Mouse (Mus musculus) embryonic stem cell, embryonic (primary cell): Measurements from ENCODE around the gene Rnpepl1.

Experiments used
- CTCF ChIA-PET, 4 experiments: fragments of 300-600 bp in 2 of 4; fragments of 350-600 bp in 2 of 4; sonication (Branson Sonifier 250); formaldehyde crosslinking; loops; one replicate each; lab custom pipeline; 2022; ENCODE audit warnings: inconsistent platforms in 2 of 4; lab: Charles Lee
- POLR2A ChIA-PET, 4 experiments: fragments of 300-600 bp in 2 of 4; fragments of 350-600 bp in 2 of 4; sonication (Branson Sonifier 250); formaldehyde crosslinking; loops; one replicate each; lab custom pipeline; 2022; ENCODE audit warnings: antibody characterized with exemption in 4 of 4, inconsistent platforms in 1 of 4; lab: Charles Lee

Gene Rnpepl1

DNA sequence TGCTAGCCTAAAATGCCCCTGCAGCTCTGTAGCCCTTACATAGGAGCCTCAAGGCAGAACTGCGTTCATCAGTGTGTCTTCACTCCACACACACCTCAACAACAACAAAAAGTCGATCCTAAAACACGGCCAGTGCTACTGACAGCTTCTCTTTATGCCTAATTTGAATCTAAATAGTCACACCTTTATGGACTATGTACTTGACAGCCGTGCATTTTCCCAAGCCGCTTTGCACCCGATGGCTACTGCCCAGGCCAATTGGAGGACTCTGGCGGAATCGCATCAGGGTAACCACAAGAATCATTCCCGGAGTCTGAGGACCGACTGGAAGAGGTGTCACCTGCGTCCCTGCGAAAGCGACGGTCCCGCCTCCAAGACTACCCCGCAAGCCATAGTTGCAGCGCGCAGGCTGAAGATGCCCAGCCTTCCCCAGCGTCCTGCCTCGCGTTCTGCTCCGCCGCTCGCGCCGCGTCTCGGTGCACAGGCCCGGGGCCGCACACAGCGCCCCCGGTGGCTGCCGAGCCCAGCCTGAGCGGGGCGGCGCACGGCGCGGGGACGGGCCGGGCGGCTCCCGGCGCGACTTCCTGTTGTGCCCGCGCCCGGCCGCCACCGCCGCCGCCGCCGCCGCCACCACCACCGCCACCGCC is at the start of gene Rnpepl1:
TSS of gene Rnpepl1 (plus strand) at position 545 of the 647 bp plus-strand sequence.
- POLR2A ChIA-PET, result interaction anchor here in 2 of 4 experiments (1.0 to 7.6 kb wide), 5 partner anchors 9 to 100 kb away, joined by 3 to 69 read pairs (median 5); partner anchors contain the start of gene Capn10 (in 2 of the 2)
- CTCF ChIA-PET, result interaction anchor here in 2 of 4 experiments (0.6 to 1.9 kb wide), 5 partner anchors 15 to 740 kb away, joined by 3 to 6 read pairs (median 4); partner anchors contain the start of genes Capn10 (in 1 of the 2) and Otos (in 1 of the 2)

DNA sequence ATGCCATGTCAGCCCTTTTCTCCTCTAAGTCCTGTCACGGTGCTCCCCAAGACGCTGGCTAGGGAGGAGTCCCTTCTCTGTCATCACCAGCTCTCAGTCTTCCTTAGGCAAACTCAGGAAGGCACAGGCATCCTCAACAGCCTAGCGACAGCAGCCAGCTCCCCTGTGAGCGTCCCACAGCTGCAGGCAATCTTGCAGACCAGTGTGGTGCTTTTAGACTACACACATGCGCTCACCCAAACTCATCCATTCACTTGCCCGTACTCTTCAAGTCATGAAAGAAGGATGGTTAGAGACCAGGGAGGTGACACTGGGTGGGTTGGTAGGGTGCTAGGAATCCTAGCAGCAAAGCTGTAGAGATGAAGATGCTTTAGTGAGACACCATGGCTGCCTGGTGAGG is 49.1 kb upstream of the Rnpepl1 start:
- ChIA-PET CTCF (interaction anchor here in 1 of 4 experiments (1.2 kb wide), 1 partner anchor 28 kb away, joined by 3 read pairs; no protein-coding TSS in a partner anchor), POLR2A (interaction anchor here in 1 of 4 experiments (0.5 kb wide), 1 partner anchor 12 kb away, joined by 3 read pairs; no protein-coding TSS in a partner anchor)

DNA sequence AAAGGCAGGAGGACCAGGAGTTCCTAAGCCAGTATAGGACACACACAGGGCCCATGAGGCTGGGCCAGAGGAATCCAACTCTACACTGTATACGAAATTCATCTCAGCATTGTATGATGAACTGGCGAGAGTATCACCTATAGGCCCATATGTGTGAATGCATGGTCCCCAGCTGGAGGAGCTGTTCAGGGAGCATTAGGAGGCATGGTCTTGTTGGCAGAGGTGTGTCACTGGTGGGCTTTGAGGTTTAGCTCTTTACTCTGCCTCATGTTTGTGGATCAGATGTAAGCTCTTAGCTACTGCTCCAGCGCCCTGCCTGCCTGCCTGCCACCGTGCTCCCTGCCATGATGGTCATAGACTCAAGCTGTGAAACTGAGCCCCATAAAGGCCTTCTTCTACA is 47.3 kb upstream of the Rnpepl1 start:
- CTCF ChIA-PET, result interaction anchor here in 1 of 4 experiments (0.6 kb wide), 1 partner anchor 14 kb away, joined by 5 read pairs; no protein-coding TSS in a partner anchor
- POLR2A ChIA-PET, result interaction anchor here in 1 of 4 experiments (0.7 kb wide), 1 partner anchor 13 kb away, joined by 7 read pairs; no protein-coding TSS in a partner anchor

DNA sequence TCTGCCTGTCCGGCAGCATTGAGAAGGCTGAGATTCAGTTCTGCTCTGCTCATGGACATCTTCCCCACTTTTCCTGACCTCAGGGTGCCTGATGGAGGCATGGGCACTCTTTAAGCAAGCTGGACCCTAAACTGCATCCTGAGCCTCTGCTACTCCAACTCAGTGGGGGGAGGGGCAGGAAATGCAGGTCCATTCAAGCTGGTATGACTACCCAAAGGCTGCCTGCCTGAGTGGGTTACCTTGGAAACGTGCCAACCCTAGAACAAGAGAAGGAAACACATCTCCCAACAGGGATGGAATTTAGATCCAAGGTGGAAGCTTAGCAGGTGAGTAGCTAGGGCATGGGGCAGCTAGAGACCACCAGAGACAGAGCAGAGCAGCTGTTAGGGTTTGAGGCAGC is 44.4 kb upstream of the Rnpepl1 start:
- ChIA-PET CTCF (interaction anchor here in 2 of 4 experiments (0.6 to 1.7 kb wide), 3 partner anchors 29 to 606 kb away, joined by 3 to 6 read pairs (median 4); no protein-coding TSS in a partner anchor), POLR2A (interaction anchor here in 1 of 4 experiments (0.7 kb wide), 1 partner anchor 233 kb away, joined by 7 read pairs; no protein-coding TSS in a partner anchor)

DNA sequence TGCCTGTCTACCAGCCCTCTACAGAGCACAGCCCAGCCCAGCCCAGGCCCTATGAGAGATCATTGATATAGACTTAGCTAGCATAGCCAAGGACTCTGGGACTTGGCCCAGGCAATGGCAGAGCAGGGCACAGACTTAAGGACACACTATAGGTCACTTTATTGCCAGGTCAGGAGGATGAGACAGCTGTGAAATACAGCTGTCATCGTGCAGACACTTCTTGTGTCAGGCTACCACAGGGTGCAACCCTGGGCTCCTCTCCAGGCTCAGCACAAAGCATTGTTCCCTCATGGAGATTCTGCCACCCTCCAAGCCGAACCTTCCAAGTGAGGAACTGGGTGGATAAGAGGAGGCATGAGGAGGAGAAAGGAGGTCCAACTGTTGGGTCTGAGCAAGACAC is 40.6 kb upstream of the Rnpepl1 start:
- CTCF ChIA-PET, result interaction anchor here in 2 of 4 experiments (0.7 to 1.0 kb wide), 2 partner anchors 26 to 36 kb away, joined by 3 read pairs; no protein-coding TSS in a partner anchor
- POLR2A ChIA-PET, result no interaction called here

DNA sequence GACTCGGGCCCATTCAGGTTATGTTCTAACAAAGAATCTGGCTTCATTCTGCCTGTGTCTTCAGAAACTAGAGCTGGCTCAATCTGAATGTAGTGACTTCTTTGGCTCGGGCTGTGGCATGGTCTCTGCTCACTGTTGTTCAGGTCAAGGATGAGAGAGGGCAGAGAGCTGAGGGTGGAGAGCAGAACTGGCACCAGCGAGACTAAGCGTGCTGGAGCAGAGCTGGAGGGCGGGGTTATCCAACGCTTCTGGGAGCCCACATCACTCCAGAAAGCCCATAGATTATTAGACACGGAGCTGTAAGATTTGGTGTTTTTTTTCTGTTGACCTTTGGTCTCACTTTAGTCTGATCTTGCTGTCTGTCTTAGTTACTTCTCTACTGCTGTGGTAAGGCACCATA is 37.9 kb upstream of the Rnpepl1 start:
- ChIA-PET CTCF (interaction anchor here in 3 of 4 experiments (0.5 to 1.3 kb wide), 4 partner anchors 22 to 165 kb away, joined by 3 to 4 read pairs (median 4); no protein-coding TSS in a partner anchor), POLR2A (interaction anchor here in 1 of 4 experiments (1.6 kb wide), 1 partner anchor 19 kb away, joined by 4 read pairs; no protein-coding TSS in a partner anchor)

DNA sequence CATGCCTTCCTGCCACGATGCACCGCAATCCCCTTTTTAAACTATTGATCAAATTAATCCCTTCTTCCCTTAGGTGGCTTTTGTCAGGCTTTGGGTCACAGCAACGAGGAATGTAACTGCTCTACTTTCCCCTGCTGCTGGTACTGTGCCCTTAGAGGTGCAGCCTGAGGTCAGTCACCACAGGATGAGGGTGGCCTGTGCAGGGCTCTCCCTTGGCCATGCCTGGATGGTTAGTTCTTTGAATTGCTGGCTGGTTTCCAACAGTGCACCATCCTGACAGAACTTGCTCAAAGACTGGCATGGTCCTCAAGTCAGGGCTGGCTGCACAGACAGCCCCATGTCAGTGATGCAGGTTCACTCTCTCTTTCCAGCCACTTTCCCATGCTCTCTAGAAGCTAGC is 36.6 kb upstream of the Rnpepl1 start:
- ChIA-PET POLR2A (no interaction called here), CTCF (interaction anchor here in 1 of 4 experiments (1.2 kb wide), 1 partner anchor 40 kb away, joined by 3 read pairs; no protein-coding TSS in a partner anchor)

DNA sequence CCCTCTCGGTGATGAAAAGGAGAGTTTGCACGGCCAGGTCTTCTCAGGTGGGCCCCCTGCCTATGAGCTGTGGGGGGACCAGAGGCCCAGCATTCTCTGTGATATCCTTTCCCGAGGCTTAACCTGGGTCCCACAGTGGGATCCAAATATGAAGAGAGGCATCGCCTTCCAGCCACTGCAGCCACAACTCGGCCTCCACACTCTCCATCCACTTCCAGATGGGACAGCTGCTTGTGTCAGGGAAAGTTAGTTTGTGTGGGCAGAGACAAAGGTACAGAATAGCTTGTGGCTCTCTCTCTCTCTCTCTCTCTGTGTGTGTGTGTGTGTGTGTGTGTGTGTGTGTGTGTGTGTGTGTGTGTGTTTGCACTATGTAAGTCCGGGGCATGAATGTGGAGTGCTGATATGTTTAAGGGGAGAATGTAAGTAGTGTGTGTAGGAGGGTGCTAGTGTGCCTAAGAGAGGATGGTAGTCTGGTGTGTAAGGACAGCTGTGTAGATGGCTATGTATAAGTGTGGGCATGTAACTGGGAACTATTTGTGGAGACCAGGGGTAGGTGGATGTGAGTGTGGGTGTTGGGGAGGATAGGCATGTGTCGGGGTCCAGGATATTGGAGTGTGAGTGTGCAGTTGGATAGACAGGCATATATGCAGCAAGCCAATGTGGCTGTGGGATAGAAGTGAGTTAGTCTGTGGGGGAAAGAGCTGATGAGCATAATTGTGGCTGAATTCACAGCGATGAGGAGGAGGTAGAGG is 35.0 kb upstream of the Rnpepl1 start:
- ChIA-PET CTCF (interaction anchor here in 1 of 4 experiments (1.2 kb wide), 1 partner anchor 33 kb away, joined by 3 read pairs; no protein-coding TSS in a partner anchor), POLR2A (no interaction called here)

DNA sequence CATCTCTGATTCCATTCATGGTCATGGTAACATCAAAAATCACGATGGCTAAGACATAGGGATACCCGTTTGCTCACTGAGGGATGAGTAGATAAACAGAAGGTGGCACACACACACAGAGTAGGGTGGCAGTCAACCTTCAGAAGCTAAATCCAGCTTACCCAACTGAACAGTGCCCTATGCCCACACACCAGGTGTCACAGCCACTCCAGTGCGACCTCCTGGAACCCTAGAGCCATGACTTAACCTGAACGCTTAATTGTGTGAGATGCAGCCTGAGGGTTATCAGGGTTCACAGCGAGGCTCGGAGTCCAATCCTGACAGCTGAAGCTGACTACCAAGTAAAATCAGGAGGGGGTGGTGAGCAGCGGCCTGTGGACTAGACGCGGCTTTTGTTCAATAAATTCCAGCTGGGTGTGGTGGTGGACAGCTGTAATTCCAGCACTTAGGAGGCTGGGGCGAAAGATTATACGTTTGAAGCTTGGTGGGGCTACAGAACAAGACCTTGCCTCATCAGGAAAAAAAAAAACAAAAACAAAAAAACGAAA is 33.1 kb upstream of the Rnpepl1 start:
- POLR2A ChIA-PET, result interaction anchor here in 1 of 4 experiments (0.6 kb wide), 1 partner anchor 283 kb away, joined by 4 read pairs; the partner anchor contains the start of gene 2310007B03Rik
- CTCF ChIA-PET, result interaction anchor here in 2 of 4 experiments (0.6 to 0.7 kb wide), 2 partner anchors 12 to 22 kb away, joined by 3 to 5 read pairs; no protein-coding TSS in a partner anchor

DNA sequence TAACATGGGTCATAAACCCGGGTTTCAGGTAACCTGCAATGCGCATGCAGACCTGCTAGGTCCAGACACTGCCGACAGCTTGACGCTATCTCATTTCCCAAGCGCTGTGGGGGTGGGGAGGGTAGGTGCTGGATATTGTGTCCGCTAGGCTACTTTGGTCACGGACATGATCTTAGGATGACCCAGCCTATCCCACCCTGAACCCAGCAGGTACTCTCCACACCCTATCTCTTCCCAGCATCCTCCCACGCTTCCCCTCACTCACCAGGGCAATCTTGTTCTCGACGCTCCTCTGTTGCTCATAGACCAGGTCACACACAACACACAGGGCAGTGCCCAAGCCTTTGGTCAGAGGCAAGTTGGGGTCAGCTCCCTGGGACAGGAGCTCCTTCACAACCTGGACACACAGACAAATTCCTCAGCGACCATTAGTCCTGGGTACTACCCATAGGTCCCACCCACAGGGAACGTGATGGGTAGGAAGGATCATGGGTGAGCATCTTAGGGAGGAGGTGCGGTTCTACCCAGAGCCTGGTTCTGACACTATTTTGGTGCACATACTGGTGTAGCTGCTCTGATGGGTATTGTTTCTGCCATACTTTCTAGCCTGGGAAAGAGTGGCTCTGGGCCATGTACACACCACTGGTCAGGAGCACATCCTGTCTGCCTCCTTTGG is 32.4 kb upstream of the Rnpepl1 start:
- POLR2A ChIA-PET, result no interaction called here
- CTCF ChIA-PET, result interaction anchor here in 1 of 4 experiments (0.6 to 0.9 kb wide), 2 partner anchors 18 to 21 kb away, joined by 3 read pairs; no protein-coding TSS in a partner anchor

DNA sequence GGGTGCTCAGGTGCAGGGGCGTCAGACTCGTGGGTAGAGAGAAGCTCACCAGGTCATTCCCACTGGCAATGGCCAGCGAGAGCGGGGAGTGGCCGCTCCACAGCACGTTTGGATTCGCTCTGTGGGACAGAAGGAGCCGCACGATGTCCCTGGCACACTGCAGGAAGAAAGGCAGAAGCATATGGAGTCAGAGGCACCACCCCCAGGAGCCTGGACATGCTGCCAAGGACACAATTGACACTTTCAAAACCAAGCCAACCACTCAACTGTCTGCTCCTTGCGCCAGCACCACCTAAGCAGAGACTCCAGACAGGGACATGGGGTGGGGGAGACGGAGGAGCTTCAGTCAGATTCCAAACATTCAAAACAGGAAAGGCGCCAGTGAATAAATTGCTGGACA is 31.3 kb upstream of the Rnpepl1 start:
- ChIA-PET CTCF (interaction anchor here in 1 of 4 experiments (0.9 kb wide), 1 partner anchor 17 kb away, joined by 3 read pairs; no protein-coding TSS in a partner anchor), POLR2A (no interaction called here)

DNA sequence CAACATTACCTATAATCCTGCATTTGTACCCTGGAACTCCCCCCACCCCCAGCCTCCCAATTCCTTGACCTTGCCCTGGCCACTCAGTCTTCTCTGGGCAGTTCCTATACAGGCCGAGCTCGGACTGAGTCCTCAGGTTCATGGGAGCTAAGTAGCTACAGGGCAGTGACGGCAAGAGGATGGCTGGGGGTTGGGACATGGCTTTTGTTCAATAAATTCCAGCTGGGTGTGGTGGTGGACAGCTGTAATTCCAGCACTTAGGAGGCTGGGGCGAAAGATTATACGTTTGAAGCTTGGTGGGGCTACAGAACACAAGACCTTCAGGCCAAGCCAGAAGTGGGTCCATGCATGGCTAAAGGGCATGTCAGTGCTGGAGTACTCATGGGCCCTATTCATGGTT is 30.5 kb upstream of the Rnpepl1 start:
- ChIA-PET CTCF (interaction anchor here in 3 of 4 experiments (0.6 to 0.7 kb wide), 3 partner anchors 78 to 923 kb away, joined by 4 to 6 read pairs (median 5); no protein-coding TSS in a partner anchor), POLR2A (interaction anchor here in 2 of 4 experiments (0.6 to 0.9 kb wide), 4 partner anchors 8 to 289 kb away, joined by 4 to 8 read pairs (median 7); no protein-coding TSS in a partner anchor)

DNA sequence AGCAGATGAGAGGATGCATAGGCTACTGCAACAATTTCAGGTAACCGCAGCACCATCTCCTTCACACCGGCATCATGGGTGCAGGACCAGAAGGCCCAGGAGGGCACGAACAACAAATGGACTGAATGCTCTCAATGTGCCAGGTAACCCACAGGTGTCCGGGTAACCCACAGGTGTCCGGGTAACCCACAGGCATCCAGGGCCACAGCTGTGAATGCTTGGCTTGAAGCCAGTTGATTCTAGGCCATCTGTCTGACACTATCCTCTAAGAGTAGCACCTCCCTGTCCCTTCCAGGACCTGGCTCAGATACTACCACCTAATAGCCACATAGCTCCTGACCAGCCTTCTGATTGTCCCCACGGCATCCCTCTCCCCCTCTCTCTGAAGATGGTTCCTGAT is 28.6 kb upstream of the Rnpepl1 start:
- POLR2A ChIA-PET, result interaction anchor here in 1 of 4 experiments (1.0 kb wide), 1 partner anchor 21 kb away, joined by 3 read pairs; the partner anchor contains the start of gene Ankmy1
- CTCF ChIA-PET, result interaction anchor here in 3 of 4 experiments (1.1 to 1.7 kb wide), 5 partner anchors 13 to 233 kb away, joined by 3 to 8 read pairs (median 5); partner anchors contain the start of gene Otos (in 1 of the 3)

DNA sequence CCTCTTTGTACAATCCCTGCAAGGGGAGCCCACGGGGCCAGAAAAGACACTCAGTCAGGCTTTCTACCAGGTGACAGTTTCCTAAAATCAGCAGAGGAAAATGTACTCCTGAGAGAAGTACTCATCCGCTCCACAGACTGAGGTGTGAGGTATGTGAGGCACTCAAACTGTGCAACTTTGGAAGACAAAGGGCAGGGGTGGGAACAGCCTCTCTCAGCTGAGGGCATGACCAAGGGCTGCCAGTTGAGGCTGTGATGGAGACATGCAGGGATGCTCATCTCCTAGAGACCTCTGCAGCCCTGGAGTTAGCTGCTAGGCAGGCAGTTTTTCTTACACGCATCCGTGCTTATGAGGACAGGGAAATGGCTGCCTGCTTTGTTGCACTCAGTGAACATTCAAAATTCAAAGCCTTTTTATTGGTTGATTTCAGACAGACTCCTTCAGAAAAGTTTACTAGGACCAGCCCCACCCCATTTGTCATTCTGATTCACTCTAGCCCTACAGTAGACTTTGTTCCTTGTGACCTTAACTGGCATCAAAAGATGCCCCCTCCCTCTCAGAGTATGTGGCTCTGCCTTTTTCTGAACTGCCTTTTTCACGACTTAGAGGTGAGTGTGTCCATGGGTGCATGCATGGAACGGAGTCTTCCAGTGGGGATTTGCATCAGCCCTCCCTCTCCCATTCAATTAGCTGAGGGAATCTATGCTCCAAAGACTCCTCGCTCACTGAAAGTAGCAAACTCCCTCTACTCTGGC is 21.5 kb upstream of the Rnpepl1 start:
- CTCF ChIA-PET, result interaction anchor here in 2 of 4 experiments (0.6 to 1.1 kb wide), 3 partner anchors 12 to 1097 kb away, joined by 3 to 5 read pairs (median 3); no protein-coding TSS in a partner anchor
- POLR2A ChIA-PET, result interaction anchor here in 2 of 4 experiments (0.5 to 1.6 kb wide), 6 partner anchors 9 to 175 kb away, joined by 3 to 5 read pairs (median 4); partner anchors contain the start of genes Capn10 (in 1 of the 2) and Dusp28 (in 1 of the 2)

DNA sequence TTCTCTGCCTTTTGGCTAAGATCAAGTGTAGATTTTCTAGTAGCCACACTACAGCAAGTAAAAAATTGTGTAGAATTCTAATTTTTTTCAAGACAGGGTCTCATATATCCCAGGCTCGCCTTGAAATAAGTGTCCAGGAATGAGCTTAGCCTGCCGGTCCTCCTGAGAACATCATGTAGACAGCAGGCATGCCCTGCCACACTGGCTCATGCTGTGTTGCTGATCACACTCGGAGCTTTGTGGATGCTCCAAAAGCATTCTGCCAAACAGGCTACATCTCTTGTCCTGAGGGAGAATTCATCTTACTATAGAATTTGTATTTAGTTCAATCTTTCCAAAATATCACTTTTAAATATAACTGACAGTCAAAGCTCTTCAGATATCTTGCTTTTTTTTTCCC is 17.8 kb upstream of the Rnpepl1 start:
- POLR2A ChIA-PET, result interaction anchor here in 2 of 4 experiments (0.7 to 1.1 kb wide), 3 partner anchors 9 to 12 kb away, joined by 3 to 4 read pairs (median 3); partner anchors contain the start of gene Ankmy1 (in 2 of the 2)
- CTCF ChIA-PET, result interaction anchor here in 3 of 4 experiments (0.6 to 1.8 kb wide), 5 partner anchors 14 to 244 kb away, joined by 3 to 6 read pairs (median 4); partner anchors contain the start of genes Dusp28 (in 1 of the 3) and Otos (in 1 of the 3)

DNA sequence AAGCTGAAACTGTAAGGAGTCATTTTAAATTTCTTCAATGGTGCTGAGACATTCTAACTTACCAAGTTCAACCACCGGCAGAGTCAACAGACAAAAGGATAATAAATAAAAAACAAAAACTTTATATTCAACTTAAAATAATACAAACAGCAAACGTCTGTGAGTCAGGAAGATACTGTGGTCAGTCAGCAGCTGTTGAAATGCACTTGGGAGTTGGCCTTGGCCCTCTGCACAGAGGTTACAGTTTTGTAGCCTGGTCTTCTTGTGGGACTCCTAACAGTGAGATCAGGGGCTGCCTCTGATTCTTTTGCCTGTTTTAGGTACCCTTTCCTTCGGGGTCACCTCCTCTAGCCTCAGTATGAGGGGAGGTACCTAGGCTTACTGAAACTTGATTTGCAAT is 16.7 kb upstream of the Rnpepl1 start:
- ChIA-PET POLR2A (interaction anchor here in 1 of 4 experiments (0.6 kb wide), 1 partner anchor 40 kb away, joined by 4 read pairs; no protein-coding TSS in a partner anchor), CTCF (interaction anchor here in 2 of 4 experiments (1.2 to 1.8 kb wide), 4 partner anchors 60 to 245 kb away, joined by 3 to 11 read pairs (median 5); partner anchors contain the start of gene Otos (in 1 of the 2))
